Mouse (Mus musculus): ENCODE measurements around the gene Fntb.

The Fntb gene

DNA sequence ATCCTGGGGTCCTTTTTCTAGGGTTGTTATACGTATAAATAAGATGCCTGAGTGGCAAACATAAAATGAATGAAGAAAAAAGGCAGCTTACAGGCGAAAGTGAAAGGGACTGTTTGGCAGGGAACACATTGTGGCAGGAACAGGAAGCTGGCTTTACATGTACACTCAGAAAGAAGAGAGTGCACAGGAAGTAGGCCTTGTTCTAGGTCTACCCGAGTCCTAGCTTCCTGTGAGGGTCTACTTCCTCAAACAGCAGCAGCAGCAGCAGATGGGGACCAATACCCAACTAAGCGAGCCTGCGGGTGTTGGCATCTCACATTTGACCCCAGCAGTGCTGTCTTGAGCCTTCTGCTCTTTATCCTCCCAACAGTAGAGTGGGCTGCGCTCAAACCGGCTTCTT, 121.4 kb downstream of the Fntb start:
- DNase-seq (ENCODE audit: extremely low spot score), result no peak

DNA sequence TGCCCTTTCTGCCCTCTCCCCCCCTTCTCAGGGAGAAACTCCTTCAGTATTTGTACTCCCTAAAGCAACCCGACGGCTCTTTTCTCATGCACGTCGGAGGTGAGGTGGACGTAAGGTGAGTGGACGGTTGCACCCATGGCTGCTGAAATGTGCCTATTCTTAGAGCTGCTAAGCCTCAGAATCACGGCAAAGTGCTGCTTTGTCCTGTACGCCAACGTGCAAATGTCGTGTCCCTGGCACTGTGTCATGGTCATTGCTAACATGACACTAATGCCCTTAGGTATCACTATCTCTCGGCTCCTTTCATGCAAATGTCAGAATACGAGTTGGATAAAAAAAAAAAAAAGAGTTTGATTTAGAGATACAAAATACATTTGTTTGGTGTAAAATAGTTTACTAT, 122.6 kb downstream of the Fntb start:
- DNase-seq (ENCODE audit: extremely low spot score), result no peak

DNA sequence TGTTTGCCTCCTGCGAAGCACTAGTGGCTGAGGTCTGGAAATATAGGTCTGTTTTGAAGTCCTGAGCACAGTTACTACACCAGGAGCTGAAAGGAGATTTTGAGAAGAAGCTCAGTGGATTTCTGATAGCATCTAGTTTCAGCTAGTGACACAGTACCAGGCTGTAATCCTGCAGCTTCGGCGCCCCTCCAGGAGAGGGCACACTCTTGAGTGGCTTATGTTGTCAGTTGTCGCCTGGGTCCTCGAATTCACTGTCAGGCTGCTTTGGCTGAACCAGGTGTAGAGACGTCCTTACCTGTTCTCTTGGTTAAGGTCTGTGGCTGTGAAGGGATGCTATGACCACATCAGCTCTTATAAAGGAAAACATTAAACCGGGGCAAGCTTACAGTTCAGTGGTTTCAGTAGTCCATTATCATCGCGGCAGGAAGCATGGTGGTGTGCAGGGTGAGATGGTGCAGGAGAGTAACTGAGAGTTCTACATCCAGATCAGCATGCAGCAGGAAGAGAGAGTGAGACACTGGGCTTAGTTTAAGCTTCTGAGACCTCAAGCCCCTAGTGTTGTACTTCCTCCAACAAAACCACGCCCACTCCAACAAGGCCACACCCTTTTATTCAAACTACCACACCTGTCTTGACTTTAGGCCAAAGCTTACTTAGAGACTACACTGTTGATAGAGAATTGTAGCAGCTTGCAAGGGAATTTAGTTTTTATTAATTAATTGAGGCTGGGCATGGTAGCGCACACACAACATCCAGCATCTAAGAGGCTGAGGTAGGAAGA, 124.2 kb downstream of the Fntb start:
- DNase-seq (ENCODE audit: extremely low spot score), result no peak

DNA sequence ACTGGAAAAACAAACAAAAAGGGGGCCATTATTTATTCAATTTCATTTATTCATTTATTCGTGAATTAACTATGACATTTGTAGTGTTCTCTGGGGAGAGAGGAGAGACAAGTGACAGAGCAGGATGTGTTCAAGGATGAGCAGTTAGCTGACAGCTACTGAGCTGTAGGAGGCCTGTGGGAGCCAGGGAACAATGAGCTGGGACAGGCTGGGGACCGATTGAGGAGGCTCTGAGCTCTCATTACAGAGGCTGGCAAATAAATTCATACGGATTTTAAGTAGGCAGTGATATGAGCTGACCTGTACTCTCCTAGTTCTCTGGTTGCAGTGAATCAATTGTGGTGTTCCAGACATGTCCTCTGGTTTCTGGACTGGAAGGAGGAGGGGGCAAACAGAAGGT, 125.8 kb downstream of the Fntb start:
- no peak for DNase-seq (ENCODE audit: extremely low spot score)

DNA sequence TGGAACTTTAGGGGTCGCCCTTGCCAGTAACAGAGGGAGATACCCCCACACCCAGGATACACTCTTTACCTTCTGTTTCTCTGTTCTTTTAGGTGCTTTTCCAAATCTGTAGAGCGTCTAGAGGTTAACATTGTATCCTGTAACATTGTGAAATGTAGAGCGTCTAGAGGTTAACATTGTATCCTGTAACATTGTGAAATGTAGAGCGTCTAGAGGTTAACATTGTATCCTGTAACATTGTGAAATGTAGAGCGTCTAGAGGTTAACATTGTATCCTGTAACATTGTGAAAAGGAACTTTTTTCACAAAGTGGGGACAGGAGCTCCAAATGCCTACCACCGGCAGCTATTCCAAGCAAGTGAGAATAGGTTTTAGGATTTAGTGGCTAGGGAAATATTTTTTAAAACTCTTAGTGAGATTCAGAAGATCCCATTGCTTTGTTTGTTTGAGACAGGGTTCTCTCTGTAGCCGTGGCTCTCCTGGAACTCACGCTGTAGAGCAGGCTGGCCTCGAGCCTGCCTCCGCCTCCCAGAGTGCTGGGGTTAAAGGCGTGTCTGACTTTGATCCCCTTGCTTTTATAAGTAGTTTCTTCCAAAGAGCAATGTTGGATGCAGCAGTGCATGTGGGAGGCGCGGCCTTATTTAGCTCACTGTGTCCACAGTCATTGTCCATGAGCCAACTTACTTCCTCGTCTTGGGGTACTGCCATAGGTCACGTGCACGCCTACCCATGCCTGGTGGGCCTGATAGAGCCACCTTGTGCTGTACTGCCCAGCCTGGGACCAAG, 127.7 kb downstream of the Fntb start:
- no peak for DNase-seq (ENCODE audit: extremely low spot score)

DNA sequence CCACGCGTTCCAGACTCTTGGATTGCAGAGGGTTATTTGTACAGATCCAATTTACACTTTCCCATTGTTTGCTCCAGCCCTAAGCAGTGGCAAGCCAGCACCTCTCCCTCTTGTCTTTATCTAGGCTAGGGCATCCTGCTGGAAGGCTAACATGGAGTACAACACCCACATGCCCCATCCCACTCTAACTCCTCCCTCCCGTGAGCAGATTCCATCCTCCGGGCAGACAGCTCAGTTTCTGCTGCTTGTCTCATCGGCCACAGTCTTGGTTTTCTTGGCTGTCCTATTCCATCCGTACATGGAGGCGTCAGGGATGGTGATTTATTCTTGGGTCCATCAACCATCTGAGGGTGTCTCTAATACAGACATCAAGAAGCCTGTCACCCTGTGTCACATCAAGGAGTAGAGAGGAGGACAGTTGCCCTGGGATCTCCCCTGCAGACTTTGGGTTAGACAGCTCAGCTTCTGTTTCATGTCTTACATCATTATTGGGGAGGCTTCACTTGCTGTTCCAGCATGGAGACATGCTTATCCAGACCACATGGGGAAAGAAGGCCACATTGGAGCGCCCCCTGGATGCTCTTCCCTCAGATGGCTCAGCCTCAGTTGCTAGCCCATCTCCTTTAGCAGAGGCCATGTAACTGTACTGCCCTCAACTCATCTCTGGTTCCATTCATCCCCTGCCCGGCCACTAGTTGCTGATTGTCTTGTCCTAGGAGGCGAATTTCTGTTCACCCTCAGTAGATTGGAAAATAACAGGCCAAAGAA, 129.6 kb downstream of the Fntb start:
- DNase-seq (ENCODE audit: extremely low spot score), result no peak

DNA sequence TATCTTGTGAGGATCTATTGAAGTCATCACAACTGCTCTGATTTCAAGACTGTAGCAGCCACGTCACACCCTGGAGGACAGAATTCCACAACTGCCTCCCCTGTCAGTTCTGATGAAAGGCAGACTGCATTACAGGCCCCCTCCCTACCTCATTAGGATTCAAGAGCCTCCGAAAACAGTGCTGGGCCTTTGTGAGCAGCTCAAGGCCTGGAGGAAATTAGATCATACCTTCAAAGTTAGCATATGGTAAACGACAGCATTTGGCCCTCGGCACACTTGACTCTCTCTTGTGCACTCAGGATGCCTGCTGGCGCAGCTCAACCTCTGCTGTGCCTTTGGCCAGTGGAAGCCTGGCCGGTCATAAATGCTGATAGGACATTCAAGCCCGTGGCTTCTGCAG, 130.4 kb downstream of the Fntb start:
- no peak for DNase-seq (ENCODE audit: extremely low spot score)

DNA sequence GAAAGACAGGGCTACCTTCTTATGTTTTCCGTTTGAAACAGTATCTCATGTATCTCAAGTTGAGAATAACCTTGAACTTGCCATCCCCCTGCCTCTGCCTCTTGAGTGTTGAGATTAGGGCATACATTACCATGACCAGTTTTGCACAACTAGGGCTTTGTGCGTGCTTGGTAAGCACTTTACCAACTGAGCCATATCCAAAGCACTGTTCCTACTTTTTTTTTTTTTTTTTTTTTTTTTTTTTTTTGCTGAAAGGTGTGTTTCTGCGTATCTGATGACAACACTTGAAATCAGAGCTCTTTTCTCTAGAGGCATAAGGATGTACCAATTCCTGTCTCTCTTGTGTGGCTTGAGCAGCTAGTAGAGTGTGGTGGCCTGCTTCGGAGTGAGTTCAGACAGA, 131.2 kb downstream of the Fntb start:
- DNase-seq (ENCODE audit: extremely low spot score), result no peak

DNA sequence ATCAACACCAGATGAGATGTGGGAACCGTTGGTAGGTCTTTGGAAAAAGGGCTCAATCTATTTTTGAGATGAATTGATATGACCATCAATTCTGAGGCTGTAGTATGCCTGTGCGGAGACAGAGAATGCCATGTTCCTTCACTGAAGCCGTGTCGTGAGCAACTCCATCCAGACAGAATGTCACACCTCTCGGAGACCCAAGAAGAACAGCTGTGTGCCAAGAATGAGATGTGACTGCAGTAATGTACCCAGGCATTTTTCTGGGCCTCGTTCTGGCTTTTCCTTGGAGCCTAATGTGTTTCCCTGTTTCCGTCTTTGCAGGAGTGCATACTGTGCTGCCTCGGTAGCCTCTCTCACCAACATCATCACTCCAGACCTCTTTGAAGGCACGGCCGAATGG, 131.6 kb downstream of the Fntb start:
- no peak for DNase-seq (ENCODE audit: extremely low spot score)

DNA sequence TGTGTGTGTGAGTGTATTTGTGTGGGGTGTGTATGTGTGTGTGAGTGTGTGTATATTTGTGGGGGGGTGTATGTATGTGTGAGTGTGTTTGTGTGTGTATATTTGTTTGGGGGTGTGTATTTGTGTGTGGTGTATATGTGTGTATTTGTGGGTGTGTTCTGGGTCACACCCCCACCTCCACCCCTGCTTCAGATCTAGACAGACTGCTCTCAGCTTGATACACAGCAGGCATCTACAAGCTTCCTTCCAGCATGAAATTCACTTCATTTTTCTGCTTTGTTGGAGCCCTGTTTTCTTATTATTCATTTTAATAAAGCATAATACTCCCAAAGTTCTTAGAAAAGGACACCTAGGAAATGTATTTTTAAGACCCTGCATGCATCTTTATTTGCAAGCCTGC, 132.8 kb downstream of the Fntb start:
- DNase-seq (ENCODE audit: extremely low spot score), result no peak

DNA sequence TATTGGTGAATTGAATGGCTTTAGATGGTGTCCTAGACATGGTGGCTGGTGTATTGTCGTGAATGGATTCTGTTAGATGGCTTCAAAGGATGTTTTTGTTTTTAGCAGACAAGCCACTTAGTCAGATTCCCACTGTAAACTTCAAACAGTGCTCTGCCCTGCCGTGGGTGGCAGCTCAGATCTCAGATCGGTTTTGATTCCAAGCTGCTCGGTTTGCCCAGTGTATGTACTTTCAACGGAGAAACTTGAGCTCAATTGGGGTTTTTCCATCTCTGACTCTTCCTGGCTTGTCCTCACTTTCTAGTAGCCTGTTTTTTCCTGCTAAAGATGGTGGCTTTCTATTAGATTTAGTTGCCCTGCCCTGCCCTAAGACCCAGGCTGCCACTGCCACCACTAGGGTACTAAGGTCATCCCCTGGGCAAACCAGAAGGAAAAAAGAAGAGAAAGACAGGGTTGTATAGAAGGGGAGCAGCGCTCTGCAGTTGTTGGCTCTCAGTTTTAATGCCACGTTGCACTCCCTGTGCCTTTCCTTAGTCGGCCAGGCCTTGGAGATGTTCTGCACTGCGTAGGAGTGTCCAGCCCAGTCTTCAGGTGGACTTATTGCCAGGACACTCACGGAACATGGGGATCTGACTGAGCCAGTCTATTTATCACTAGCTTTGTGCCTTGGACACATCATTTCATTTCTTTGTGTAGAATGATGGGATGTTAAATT, 134.0 kb downstream of the Fntb start:
- DNase-seq (ENCODE audit: extremely low spot score), result no peak

DNA sequence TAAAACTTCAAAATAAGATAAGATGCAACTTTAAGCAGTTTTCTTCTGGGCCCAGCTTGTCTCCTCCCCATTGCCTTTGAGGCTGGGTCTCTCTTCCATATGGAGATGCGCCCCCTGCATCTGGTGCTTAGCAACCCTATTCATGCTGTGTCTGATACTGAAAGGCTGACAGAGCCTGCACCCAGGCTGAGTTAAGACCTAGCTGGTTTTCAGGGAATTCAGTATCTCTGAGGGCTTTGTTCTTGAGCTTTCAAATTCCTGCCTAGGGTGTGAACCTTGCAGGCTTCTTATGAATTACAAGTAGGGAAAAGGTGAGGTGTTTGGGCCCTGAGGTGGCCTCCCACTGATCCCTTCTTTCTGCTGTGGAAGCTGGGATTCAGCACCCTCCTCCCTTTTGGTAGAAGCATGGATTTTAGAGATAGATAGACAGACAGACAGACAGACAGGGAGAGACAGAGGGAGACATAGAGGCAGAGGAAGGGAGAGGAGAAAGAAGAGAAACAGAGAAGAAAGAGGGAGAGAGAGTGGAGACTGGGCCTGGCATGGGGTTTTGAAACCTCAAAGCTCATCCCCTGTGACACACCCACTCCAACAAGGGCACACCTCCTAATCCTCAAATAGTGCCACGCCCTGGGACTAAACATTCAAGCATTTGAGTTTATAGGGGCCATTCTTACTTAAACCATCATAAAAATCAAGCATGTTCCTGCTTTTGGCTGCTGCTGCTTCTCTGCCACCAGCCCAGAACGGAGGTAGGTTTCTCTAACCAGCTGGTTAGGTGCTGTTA, 136.3 kb downstream of the Fntb start:
- DNase-seq (ENCODE audit: extremely low spot score), result no peak

DNA sequence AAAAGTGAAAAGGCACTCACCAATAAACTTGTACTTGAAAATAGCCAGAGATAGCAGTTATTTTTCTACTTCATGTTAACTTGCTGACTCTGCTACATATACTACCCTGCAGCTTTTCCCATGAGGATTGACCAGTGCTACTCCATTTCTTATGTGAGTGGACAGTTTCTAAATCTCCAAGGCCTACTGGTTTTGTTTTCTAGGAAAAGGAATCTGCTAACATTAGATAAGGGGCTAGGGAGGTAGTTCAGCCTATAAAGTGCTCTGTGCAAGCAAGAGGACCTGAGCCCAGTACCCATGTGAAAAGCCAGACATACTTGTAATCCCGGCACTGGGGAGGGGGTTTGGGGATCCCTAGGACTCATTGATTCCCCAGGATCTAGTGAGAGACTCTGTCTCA, 140.9 kb downstream of the Fntb start:
- no peak for DNase-seq (ENCODE audit: extremely low spot score)

DNA sequence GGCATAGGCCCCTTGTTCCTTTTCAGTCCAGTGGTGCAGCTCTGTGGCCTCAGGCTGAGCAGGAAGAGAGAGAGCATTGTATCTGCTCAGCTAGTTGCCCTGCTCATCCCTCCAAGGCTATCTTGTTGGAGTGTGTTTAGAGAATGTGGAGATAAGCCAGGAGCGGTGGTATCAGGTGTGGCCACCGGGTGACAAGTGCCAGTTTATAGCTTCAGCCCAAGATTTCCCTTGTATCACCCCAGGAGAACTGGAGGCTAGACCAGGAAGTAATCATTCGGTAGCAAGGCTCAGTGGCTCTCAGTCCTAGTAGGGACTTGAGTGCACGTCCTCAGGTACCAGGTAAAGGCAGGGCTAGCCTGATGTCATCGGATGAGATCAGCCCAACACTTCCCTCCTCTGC, 143.8 kb downstream of the Fntb start:
- no peak for DNase-seq (ENCODE audit: extremely low spot score)

DNA sequence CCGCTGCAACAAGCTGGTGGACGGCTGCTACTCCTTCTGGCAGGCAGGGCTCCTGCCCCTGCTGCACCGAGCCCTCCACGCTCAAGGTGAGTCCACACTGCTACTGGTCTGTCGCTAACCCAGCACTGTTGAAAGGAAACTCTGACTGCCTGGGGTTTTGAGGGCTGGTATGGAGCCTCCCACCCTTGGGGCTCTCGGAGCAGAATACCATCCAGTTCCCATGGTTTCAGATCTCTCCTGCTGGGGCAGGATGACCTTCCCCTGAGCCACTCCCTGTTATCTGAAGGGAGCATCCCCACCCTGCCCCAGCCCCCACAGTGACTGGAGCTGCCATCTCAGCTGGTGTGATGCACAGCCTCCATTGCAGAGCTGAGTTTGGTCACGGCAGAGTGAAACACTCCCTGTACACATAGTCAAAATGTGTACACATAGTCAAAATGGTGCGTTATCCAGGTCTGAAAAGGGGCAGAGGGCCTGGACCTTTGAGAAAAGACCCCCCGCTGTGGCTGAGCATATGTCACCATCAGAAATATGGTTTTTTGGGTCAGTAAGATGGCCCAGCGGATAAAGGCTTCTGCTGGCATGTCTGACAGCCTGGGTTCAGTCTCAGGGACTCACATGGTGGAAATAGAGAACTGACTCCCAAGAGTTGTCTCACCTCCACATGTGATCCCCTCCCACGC, 145.0 kb downstream of the Fntb start:
- no peak for DNase-seq (ENCODE audit: extremely low spot score)

DNA sequence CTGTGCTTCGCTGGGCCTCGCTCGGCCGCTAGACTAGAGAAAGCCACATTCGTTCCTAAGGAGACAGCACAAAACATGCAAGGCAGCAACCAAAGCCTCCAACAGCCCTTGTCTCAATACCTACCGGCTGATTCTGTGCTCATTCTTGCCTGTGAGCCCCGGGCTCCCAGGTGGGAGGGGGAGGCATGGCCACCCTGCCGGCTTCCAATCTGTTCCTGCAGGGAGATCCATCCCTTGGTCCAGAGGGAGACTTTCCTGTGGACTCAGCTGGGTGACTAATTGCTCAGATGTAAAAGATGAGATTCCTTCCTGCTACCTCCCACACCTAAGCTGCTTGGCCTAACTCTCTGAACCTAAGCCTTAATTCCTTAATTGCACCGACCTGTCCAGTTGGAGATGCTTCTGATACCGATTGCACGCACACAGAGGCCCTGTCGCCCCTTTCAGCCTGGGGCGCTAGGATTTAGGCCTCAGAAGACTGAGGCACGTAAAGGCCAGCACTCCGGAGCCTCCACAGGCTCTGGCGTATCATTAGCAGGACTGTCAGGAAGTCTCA, 145.9 kb downstream of the Fntb start:
- DNase-seq (ENCODE audit: extremely low spot score), result no peak

DNA sequence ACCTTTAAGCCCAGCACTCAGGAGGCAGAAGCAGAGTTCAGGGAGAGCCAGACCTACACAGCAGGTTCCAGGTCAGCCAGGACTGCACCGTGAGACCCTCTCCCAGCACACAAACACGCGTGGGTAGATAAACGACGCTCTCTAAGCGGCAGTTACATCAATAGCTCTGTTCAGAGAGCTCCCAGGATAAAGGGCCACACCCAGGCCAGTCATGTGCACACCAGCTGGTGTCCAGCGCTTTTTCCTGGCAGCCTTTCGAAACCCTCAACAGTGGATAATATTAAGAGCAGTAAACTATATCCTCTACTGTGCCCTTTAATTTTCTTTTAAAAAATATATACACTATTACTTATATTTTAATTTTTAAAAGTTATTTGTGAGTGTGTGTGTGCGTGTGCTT, 146.8 kb downstream of the Fntb start:
- no peak for DNase-seq (ENCODE audit: extremely low spot score)

DNA sequence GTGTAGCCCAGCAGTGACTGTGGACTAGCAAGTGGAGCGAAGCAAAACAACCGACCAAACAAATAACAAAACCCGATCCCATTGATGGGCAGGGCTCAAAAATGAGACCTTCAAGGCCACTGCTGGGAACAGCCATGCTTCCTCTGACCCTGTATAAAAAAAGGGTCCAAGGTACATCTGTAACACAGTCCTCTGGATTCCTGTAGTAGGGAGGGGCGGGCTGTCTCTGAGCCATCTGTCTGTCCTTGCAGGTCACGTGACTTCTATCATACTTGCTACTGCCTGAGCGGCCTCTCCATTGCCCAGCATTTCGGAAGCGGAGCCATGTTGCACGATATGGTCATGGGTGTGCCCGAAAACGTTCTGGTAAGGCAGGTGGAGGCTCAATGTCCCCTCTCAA, 150.8 kb downstream of the Fntb start:
- no peak for DNase-seq (ENCODE audit: extremely low spot score)

DNA sequence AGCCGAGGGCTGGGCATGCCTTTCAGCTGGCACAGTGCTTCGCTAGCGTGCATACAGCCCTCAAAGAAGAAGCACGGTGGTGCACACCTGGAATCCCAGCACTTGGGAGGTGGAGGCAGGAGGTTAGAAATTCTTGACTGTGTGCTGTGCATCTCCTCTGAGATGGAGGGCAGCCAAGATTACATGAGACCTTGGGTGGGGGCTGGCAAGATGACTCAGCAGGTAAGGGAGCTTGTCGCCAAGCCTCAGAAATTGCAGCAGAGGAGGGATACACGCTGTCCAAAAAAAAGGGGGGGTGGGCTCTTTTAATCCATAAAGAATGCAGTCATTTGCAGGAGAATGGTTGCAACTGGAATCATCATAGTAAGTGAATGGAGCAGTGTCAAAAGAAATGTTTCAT, 152.7 kb downstream of the Fntb start:
- no peak for DNase-seq (ENCODE audit: extremely low spot score)

DNA sequence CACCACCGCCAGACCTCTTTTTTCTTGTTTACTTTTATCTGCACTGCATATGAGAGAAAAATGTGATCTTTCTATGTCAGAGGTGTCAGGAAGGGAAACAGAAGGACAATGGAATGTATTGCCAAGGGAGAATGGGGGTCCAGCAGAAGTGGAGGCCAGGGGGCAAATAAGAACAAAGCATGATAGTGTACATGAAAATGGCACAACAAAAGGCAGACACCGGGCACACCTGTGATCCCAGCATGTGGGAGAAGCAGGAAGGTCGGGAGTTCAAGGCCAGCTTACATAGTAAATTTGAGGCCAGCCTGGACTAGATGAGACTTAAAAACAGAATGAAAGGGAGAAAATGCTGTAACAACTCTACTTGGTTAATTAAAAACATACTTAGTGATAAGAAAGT, 153.5 kb downstream of the Fntb start:
- no peak for DNase-seq (ENCODE audit: extremely low spot score)
